Mouse (Mus musculus) stomach, embryonic 16.5 days (tissue): ENCODE results near the gene Zfp345. TPM values are rescaled to one million over a fixed set of nuclear protein-coding genes. Genes with fewer than 3 reads are reported as not detected.

Source experiments
- polyA plus RNA-seq: library from polyadenylated mRNA; unstranded; fragments of >200 nt; fragmentation: Nextera tagmentation; extraction: Ambion mirVana; gene quantifications from 2 replicates; pipeline ENCODE4 v1.2.1, GENCODE M21; 2015

Gene Zfp345
- polyA plus RNA-seq, 1 experiment from 2014 or later, result 0.06 TPM

Other genes with a start within 250 kb of the Zfp345 start
- 4.6 and 5.0 TPM in 2 replicates for gene Gm21994, start 229.5 kb downstream of the Zfp345 start, polyA plus RNA-seq
- 0.04 TPM in 1 of 2 replicates, not detected in the other for gene Gm14124, start 227.6 kb downstream of the Zfp345 start, polyA plus RNA-seq
- gene Gm10130, start 161.4 kb downstream of the Zfp345 start, polyA plus RNA-seq, result 1.6 and 3.7 TPM in 2 replicates
- 5.9 and 6.0 TPM in 2 replicates for gene 3300002I08Rik, start 122.3 kb downstream of the Zfp345 start, polyA plus RNA-seq
- 7.3 and 7.6 TPM in 2 replicates for gene Zfp442, start 33.6 kb downstream of the Zfp345 start, polyA plus RNA-seq
- 0.63 and 0.94 TPM in 2 replicates for gene Cst7, start 85.3 kb upstream of the Zfp345 start, polyA plus RNA-seq
- gene Apmap, start 123.5 kb upstream of the Zfp345 start, polyA plus RNA-seq, result 42.1 and 43.2 TPM in 2 replicates
- gene Acss1, start 183.4 kb upstream of the Zfp345 start, polyA plus RNA-seq, result 42.0 and 56.4 TPM in 2 replicates
- gene Vsx1, start 204.3 kb upstream of the Zfp345 start, polyA plus RNA-seq, result not detected in 2 replicates